Mouse (Mus musculus) brain, embryonic 14.5 days (tissue): ENCODE results near the gene Stox2.

Experiments used
- CTCF ChIP-seq: fragments of 200-500 bp; IDR thresholded peaks from 2 replicates; pipeline ENCODE4 v1.5.1; 2012; ENCODE audit warnings: inconsistent platforms, mild to moderate bottlenecking, moderate library complexity, borderline replicate concordance; ENCODE audit not compliant: insufficient read depth, insufficient read length; ENCODE audit errors: extremely low read depth
- POLR2A ChIP-seq: fragments of 200-500 bp; IDR thresholded peaks from 2 replicates; pipeline ENCODE4 v1.6.1; 2012; ENCODE audit warnings: mild to moderate bottlenecking, inconsistent platforms, borderline replicate concordance; ENCODE audit not compliant: poor library complexity, insufficient read depth, insufficient read length, severe bottlenecking; ENCODE audit errors: extremely low read depth

GRCm38 (mm10) chr8:47178785-47179184 is 267.4 kb downstream of the Stox2 start:
- no peak for TF ChIP-seq CTCF
- no peak for TF ChIP-seq POLR2A
